Mouse (Mus musculus) lung, postnatal 0 days (tissue): ENCODE measurements around the gene 1700037H04Rik. TPM values are rescaled to one million over a fixed set of nuclear protein-coding genes. Genes with fewer than 3 reads are reported as not detected.

Experiments
- ATAC-seq: fragments of 200-750 bp; cut with Nextera tagmentation; 2 replicates; pipeline ENCODE4 v1.8.0; 2017; ENCODE audit warnings: moderate library complexity
- DNase-seq: peaks from one replicate; pipeline ENCODE4 v3.0.0-alpha.2; 2016; ENCODE audit warnings: low spot score
- H3K27ac ChIP-seq: fragments of 300-500 bp; sonication (generic); 2 replicates; pipeline ENCODE4 v1.5.1; 2014; ENCODE audit warnings: antibody characterized with exemption, mild to moderate bottlenecking, low read length, mixed read lengths
- H3K27me3 ChIP-seq: fragments of 300-500 bp; sonication (generic); replicated peaks from 2 replicates; pipeline ENCODE4 v1.6.1; 2014; ENCODE audit warnings: low read length, mixed read lengths; ENCODE audit not compliant: insufficient read depth
- H3K36me3 ChIP-seq: fragments of 300-500 bp; sonication (generic); 2 replicates; pipeline ENCODE4 v1.6.1; 2014; ENCODE audit warnings: low read length, mixed read lengths; ENCODE audit not compliant: insufficient read depth
- H3K4me1 ChIP-seq: fragments of 300-500 bp; sonication (generic); 2 replicates; pipeline ENCODE4 v1.6.1; 2014; ENCODE audit warnings: antibody characterized with exemption, low read depth, low read length, mixed read lengths; ENCODE audit not compliant: insufficient read depth
- H3K4me2 ChIP-seq: fragments of 300-500 bp; sonication (generic); replicated peaks from 2 replicates; pipeline ENCODE4 v1.6.1; 2014; ENCODE audit warnings: low read depth, mild to moderate bottlenecking, low read length, moderate library complexity, mixed read lengths
- H3K4me3 ChIP-seq: fragments of 300-500 bp; sonication (generic); 2 replicates; pipeline ENCODE4 v1.5.1; 2014; ENCODE audit warnings: low read depth, low read length
- H3K9ac ChIP-seq: fragments of 300-500 bp; sonication (generic); replicated peaks from 2 replicates; pipeline ENCODE4 v1.6.1; 2014; ENCODE audit warnings: low read depth, mild to moderate bottlenecking
- H3K9me3 ChIP-seq: fragments of 300-500 bp; sonication (generic); 2 replicates; pipeline ENCODE4 v1.6.1; 2016; ENCODE audit warnings: low read length, mixed read lengths
- CTCF ChIP-seq: IDR thresholded peaks from 2 replicates; pipeline ENCODE4 v1.5.1; 2016; ENCODE audit warnings: antibody characterized with exemption, mild to moderate bottlenecking
- EP300 ChIP-seq: IDR thresholded peaks from 2 replicates; pipeline ENCODE4 v1.6.1; 2016; ENCODE audit warnings: antibody characterized with exemption, mild to moderate bottlenecking, control low read depth
- WGBS: fragments of 180-500 bp; shearing (Covaris S2); extraction: QIAGEN DNeasy Blood & Tissue Kit; methylation state at CpG from one replicate; pipeline ENCODE4 v1.1.7; 2014; 5-methylcytosine and 5-hydroxymethylcytosine counted together
- polyA plus RNA-seq: library from polyadenylated mRNA; unstranded; fragments of >200 nt; fragmentation: Nextera tagmentation; extraction: Ambion mirVana; gene quantifications from 2 replicates; pipeline ENCODE4 v1.2.1, GENCODE M21; 2015

1700037H04Rik gene
- polyA plus RNA-seq, 1 experiment from 2014 or later, result 28.3 TPM

DNA sequence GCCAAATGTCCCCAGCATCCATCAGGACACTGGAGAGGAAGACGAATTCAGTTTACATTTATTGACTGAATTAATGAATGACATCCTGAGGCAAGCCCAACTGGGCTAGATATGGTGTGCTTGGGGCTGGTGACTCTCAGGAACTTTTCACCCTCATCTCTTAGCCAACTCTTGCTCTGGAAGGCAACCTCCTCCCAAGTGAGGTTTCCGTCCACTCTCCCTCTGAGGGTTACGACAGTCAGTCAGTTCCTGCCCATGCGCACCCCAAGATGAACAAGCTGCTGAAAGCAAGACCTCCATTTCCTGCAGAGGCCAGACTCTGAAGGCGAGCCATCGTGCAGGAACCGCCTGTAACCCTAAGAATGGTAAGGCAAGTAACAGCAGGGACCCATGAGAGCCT, 2.9 kb downstream of the 1700037H04Rik start:
- Histone ChIP-seq H3K9ac (no peak overlapping the region), H3K27me3 (no peaks in the 10 kb centered on the region), H3K4me1 (no peaks in the 10 kb centered on the region), H3K36me3 (no peaks in the 10 kb centered on the region), H3K4me2 (no peak overlapping the region), H3K9me3 (no peaks in the 10 kb centered on the region), H3K27ac (no peak overlapping the region), H3K4me3 (no peak overlapping the region)
- ATAC-seq, result no peak
- WGBS, result 86% methylated on average over 7 of the region's 7 CpGs
- no peak for DNase-seq
- no peak for TF ChIP-seq CTCF

DNA sequence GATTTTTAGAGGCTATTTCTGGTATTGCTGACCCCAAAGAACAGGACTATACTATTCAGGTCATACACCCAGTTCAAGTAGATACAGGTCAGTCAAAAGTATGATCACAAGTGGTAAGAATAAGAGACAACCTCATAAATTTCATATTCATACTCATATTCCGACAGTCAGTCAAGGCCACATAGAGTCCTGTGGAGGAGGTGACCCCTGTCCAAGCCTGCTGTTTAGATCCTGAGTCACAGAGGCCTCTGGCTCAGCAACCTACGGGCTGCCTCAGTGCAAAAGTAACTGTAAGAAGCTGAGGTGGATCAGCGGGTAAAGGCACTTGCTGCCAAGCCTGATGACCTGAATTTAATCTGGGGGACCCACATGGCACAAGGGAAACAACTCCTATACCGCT, 5.8 kb downstream of the 1700037H04Rik start:
- TF ChIP-seq CTCF (no peak), EP300 (no peak)
- no peak for ATAC-seq
- H3K36me3 ChIP-seq, result no peaks in the 10 kb centered on the region
- H3K4me2 ChIP-seq, result no peak overlapping the region
- H3K9ac ChIP-seq, result no peak overlapping the region
- H3K9me3 ChIP-seq, result no peaks in the 10 kb centered on the region
- 93% methylated on average over 4 of the region's 4 CpGs for WGBS
- no peak for DNase-seq
- H3K27me3 ChIP-seq, result no peaks in the 10 kb centered on the region
- no peak overlapping the region for H3K4me3 ChIP-seq
- no peak overlapping the region for H3K27ac ChIP-seq
- H3K4me1 ChIP-seq, result no peaks in the 10 kb centered on the region

DNA sequence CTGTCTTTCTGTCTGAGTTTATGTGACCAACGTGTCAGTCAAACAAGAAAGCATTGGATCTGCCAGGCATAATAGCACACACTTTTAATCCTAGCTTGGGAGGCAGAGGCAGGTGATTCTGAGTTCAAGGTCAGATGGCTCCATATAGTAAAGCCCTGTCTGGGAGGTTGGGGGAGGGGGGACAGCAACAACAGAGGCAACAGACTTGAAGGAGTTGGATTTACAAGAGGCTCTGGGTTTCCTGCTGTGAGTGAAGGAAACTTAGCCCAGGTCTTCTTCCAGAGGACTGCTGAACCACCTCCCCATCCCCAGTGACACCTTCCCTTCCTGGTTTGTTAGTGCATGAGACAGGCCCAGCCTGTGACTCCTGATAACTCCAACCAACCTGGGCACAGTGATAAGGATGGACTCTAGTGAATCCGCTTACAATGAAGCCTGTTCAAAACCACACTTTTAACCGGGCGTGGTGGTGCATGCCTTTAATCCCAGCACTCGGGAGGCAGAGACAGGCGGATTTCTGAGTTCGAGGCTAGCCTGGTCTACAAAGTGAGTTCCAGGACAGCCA, 7.6 kb downstream of the 1700037H04Rik start:
- ATAC-seq, result no peak

DNA sequence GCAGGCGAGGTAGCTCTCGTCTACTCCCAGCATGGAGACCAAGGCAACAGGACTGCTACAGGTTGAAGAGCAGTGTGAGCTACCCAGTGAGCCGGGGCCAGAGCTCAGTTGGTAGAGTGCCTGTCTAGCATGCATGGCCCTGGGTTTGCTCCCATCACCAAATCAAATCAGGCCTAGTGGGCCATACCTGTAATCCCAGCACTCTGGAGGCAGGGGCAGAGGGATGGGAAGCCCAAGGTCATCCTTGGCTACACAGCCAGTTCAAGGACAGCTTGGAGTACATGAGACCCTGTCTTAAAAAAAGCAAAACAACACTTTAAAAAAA, 10.7 kb downstream of the 1700037H04Rik start:
- no peak overlapping the region for H3K4me2 ChIP-seq
- WGBS, result 93% methylated on average over 3 of the region's 3 CpGs
- H3K27me3 ChIP-seq, result no peaks in the 10 kb centered on the region
- no peaks in the 10 kb centered on the region for H3K4me1 ChIP-seq
- H3K27ac ChIP-seq, result no peak overlapping the region
- TF ChIP-seq EP300, result no peak
- TF ChIP-seq CTCF, result no peak
- no peaks in the 10 kb centered on the region for H3K9me3 ChIP-seq
- no peak for DNase-seq
- no peak for ATAC-seq
- H3K4me3 ChIP-seq, result no peak overlapping the region
- no peak overlapping the region for H3K9ac ChIP-seq
- peaks cover 26% of the 10 kb centered on the region for H3K36me3 ChIP-seq

More for the DNA sequence above, 7.6 kb downstream of the 1700037H04Rik start:
- H3K9ac ChIP-seq, result no peak overlapping the region
- H3K4me3 ChIP-seq, result no peak overlapping the region
- peaks cover 11% of the 10 kb centered on the region for H3K36me3 ChIP-seq
- no peaks in the 10 kb centered on the region for H3K9me3 ChIP-seq
- H3K4me1 ChIP-seq, result no peaks in the 10 kb centered on the region
- 89% methylated on average over 6 of the region's 7 CpGs for WGBS
- no peak for DNase-seq
- no peak overlapping the region for H3K4me2 ChIP-seq
- no peak overlapping the region for H3K27ac ChIP-seq
- TF ChIP-seq CTCF (no peak), EP300 (no peak)
- H3K27me3 ChIP-seq, result no peaks in the 10 kb centered on the region

DNA sequence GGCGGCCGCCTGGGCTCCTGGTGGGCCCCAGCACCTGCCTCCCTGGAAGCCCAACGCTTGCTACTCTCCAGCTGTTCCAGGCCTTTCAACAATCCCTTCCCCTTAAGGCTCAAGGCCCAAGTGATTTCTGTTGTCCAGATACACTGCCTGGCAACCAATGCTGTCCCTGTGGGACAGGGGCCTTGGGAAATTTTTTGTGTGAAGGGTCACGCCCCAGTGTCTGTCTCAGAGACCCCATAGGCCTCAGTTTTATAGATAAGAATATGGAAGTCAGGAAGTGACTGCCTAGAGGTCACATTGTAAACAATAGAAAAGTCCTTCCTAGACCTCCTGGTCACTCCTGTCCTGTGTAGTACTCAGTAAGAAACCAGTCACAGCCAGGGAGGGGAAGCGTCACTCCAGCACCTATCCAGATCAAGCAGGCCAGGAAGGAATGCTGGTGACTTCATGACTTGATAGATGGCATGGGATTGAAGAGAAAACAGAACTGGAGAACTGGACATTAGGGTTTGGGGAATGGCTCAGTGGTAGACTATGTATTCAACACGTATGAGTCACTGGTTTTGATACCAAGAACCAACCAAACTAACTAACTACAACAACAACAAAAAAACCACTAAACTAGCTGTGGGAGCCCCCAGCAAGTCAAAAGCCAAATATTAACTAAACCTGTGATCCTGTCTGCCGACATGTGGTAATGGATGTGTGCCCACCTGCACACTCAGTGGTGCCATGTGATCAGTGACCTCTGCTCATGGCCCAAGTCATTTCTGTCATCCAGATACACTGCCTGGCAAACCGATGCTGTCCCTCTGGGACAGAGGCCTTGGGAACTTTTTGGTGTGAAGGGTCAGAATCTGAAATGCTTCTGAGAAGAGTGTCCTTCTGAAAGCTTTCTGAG, 11.3 kb downstream of the 1700037H04Rik start:
- Histone ChIP-seq H3K27ac (no peak overlapping the region), H3K4me2 (no peak overlapping the region)

DNA sequence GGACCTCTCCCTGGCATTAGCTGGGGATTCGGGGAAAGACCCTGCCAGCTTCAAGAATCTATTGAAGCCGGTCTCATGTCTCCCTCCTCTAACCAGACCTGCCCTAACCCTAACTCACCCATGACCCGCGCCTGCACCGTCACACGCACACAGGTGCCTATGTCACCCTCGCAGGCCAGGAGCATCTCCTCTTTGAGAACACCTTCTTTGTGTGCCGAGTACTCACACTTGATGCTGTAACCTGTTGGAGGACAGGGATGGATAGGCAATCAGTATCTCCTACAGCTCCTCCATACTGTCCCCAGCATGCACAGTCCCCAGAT, 12.9 kb downstream of the 1700037H04Rik start:
- Histone ChIP-seq H3K9ac (no peak overlapping the region), H3K36me3 (peaks cover 26% of the 10 kb centered on the region), H3K4me1 (no peaks in the 10 kb centered on the region), H3K27ac (no peak overlapping the region), H3K9me3 (no peaks in the 10 kb centered on the region), H3K4me3 (no peak overlapping the region), H3K4me2 (no peak overlapping the region), H3K27me3 (no peaks in the 10 kb centered on the region)
- 92% methylated on average over 8 of the region's 8 CpGs for WGBS
- TF ChIP-seq CTCF (no peak), EP300 (no peak)
- ATAC-seq (no peak), DNase-seq (no peak)

More for the DNA sequence above, 11.3 kb downstream of the 1700037H04Rik start:
- Histone ChIP-seq H3K9me3 (no peaks in the 10 kb centered on the region), H3K36me3 (peaks cover 26% of the 10 kb centered on the region), H3K4me1 (no peaks in the 10 kb centered on the region), H3K4me3 (no peak overlapping the region), H3K9ac (no peak overlapping the region), H3K27me3 (no peaks in the 10 kb centered on the region)
- WGBS, result 76% methylated on average over 8 of the region's 8 CpGs
- TF ChIP-seq EP300 (no peak), CTCF (no peak)
- ATAC-seq (peak; percentile 30; the same call in 1 of the 2 replicates), DNase-seq (no peak)
